Mouse (Mus musculus): ENCODE results near the gene Kit. TPM values are rescaled to one million over a fixed set of nuclear protein-coding genes. Genes with fewer than 3 reads are reported as not detected.

Gene Kit
- polyA plus RNA-seq (2016; fragmentation: Nextera tagmentation; extraction: Ambion mirVana): 13.9 and 17.1 TPM in 2 replicates

- Histone ChIP-seq H3K27ac (0 out of 2 replicates have a peak within 1 kb of the TSS, but pooled peaks have one; percentile 23), H3K27me3 (peaks cover 16% of the 10 kb centered on the region)
- WGBS: under 1% methylated on average over 64 of the region's 65 CpGs
These were observed at the start of gene Kit for GRCm38 (mm10) chr5:75574852-75575566. TSS of gene Kit (plus strand) at chr5:75574916.

GRCm38 (mm10) chr5:75536156-75536555 is 38.6 kb upstream of the Kit start:
- Histone ChIP-seq H3K4me1 (no peaks in the 10 kb centered on the region), H3K27ac (no peak overlapping the region), H3K9me3 (no peaks in the 10 kb centered on the region), H3K4me2 (replicated peaks) (no peak overlapping the region), H3K9ac (no peak overlapping the region), H3K4me3 (no peak overlapping the region), H3K36me3 (no peaks in the 10 kb centered on the region), H3K27me3 (no peaks in the 10 kb centered on the region)
- ATAC-seq (ENCODE audit: insufficient number of reproducible peaks, insufficient read depth, low FRiP score, low TSS enrichment): no peak
- WGBS: 64% methylated on average over 3 of the region's 3 CpGs

More at GRCm38 (mm10) chr5:75574852-75575566, at the start of gene Kit:
- ATAC-seq (ENCODE audit: insufficient number of reproducible peaks, insufficient read depth, low FRiP score, low TSS enrichment): peak; percentile 88
- Histone ChIP-seq H3K4me1 (peaks cover 13% of the 10 kb centered on the region), H3K9me3 (no peaks in the 10 kb centered on the region), H3K9ac (peak within 1 kb of the TSS; percentile 65), H3K36me3 (no peaks in the 10 kb centered on the region), H3K4me2 (replicated peaks) (peak within 1 kb of the TSS; percentile 99), H3K4me3 (peak within 1 kb of the TSS; percentile 66)

DNA sequence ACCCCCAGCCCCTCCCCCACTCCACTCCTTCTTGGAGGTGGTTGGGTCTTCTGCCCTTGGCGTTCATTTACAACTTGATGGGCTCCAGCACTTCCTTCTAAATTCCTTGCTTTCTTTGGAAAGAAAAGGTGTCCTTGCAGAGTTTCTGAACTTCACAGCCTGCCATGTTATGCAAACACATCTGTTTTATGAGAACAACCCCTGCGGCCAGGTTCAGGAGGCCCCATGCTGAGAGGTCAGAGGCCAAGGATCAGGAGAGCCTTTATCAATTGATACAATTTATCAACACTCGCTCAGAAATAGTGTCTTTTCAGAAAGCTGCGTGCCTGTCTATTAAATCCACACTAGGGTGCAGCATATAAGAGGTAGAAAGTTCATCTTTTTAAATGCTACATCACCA is 37.0 kb upstream of the Kit start:
- Histone ChIP-seq H3K27me3 (no peaks in the 10 kb centered on the region), H3K36me3 (no peaks in the 10 kb centered on the region), H3K4me3 (no peak overlapping the region), H3K27ac (no peak overlapping the region), H3K4me1 (no peaks in the 10 kb centered on the region), H3K4me2 (replicated peaks) (no peak overlapping the region), H3K9ac (no peak overlapping the region), H3K9me3 (no peaks in the 10 kb centered on the region)
- WGBS: 31% methylated on average over 4 of the region's 4 CpGs
- ATAC-seq (ENCODE audit: insufficient number of reproducible peaks, insufficient read depth, low FRiP score, low TSS enrichment): no peak

DNA sequence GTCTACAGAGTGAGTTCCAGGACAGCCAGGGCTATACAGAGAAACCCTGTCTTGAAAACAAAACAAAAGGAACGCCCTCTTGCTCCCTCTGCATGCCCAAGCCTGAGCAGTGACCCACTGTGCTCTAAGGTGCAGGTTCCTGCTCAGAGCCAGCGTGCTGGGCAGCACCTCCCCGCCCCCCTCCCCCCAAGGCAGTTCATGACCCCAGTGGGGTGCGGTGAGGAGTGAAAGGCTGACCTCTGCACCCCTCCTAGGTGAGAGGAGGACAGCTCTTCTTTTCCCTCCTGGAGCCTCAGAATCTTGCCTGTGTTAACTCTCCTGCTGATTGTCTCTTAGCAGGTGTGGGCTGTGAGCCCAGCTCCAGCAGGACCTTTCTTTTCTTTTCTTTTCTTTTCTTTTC is 36.3 kb upstream of the Kit start:
- Histone ChIP-seq H3K4me3 (no peak overlapping the region), H3K36me3 (no peaks in the 10 kb centered on the region), H3K4me1 (no peaks in the 10 kb centered on the region), H3K27ac (no peak overlapping the region), H3K9ac (no peak overlapping the region), H3K9me3 (no peaks in the 10 kb centered on the region), H3K27me3 (no peaks in the 10 kb centered on the region), H3K4me2 (replicated peaks) (no peak overlapping the region)
- 26% methylated on average over 4 of the region's 4 CpGs for WGBS
- ATAC-seq (ENCODE audit: insufficient number of reproducible peaks, insufficient read depth, low FRiP score, low TSS enrichment): peak; percentile 72; the same call in 1 of the 2 replicates

DNA sequence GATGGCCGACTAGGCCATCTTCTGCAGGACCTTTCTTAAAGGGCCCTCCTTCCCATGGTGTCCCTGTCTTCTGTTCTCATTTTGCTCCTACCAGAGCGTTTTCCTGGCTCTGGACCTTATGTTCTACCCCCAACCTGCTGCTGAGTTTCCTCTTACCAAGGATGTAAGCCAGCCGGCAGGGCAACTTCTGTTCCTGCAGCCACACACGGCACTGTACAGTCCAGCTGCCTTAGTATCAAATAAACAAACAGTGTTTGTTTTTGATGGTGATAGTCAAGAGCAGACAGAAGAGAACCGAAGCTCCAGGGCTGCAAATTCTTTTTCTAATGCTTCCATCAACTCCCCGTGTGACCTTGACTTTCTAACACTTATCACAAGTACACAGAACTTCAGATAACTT is 35.6 kb upstream of the Kit start:
- no peak overlapping the region for H3K9ac ChIP-seq
- H3K9me3 ChIP-seq: no peaks in the 10 kb centered on the region
- no peak for ATAC-seq (ENCODE audit: insufficient number of reproducible peaks, insufficient read depth, low FRiP score, low TSS enrichment)
- no peak overlapping the region for H3K4me3 ChIP-seq
- H3K4me1 ChIP-seq: no peaks in the 10 kb centered on the region
- no peaks in the 10 kb centered on the region for H3K36me3 ChIP-seq
- no peak overlapping the region for H3K27ac ChIP-seq
- no peak overlapping the region for H3K4me2 ChIP-seq (replicated peaks)
- no peaks in the 10 kb centered on the region for H3K27me3 ChIP-seq
- WGBS: 27% methylated on average over 6 of the region's 6 CpGs

- H3K27me3 ChIP-seq: no peaks in the 10 kb centered on the region
- WGBS: 69% methylated on average over 3 of the region's 3 CpGs
- no peak overlapping the region for H3K27ac ChIP-seq
- H3K36me3 ChIP-seq: no peaks in the 10 kb centered on the region
- ATAC-seq (ENCODE audit: insufficient number of reproducible peaks, insufficient read depth, low FRiP score, low TSS enrichment): no peak
- H3K4me3 ChIP-seq: no peak overlapping the region
- H3K9me3 ChIP-seq: no peaks in the 10 kb centered on the region
- H3K9ac ChIP-seq: no peak overlapping the region
- H3K4me2 ChIP-seq (replicated peaks): no peak overlapping the region
- H3K4me1 ChIP-seq: no peaks in the 10 kb centered on the region
These were observed 31.0 kb upstream of the Kit start for GRCm38 (mm10) chr5:75543757-75544156.

DNA sequence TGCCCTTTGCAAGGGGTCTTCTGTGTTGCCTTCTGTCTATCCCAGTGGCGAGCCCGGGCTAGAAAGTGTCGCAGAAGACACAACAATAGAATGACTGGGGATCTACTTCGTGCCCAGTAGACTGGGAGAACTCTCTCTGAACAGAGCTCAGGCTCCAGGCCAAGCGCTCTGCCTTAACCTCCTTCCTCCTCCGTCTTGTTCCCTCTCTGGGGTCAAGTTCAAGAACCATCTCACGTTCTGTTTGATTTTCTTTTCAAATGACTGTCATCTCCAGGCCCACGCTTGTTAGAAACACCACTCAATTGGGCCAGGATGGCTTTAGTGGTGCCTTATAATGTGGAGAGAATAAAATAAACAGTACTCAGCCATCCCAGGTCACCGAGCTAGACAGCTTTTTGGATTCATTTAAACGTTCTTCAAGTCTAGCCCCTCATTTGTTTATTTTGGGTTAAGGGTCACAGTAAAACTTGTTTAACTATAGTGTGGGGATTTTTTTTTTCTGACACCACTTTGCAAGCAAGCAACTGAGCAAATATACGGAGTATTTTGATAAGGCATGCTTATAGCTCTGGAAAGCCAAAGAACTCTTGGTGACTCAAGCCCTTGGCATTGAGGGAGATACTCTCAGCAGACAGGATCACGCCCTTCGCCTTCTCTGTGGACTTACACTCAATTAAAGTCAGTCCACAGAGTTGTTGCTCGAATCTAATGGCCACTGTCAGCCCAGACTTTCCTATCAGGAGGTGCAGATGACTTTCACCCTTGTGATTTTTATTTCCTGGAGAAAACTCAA is 30.0 kb upstream of the Kit start:
- Histone ChIP-seq H3K9ac (no peak overlapping the region), H3K4me3 (no peak overlapping the region), H3K27ac (no peak overlapping the region), H3K4me2 (replicated peaks) (no peak overlapping the region), H3K27me3 (no peaks in the 10 kb centered on the region), H3K9me3 (no peaks in the 10 kb centered on the region), H3K36me3 (no peaks in the 10 kb centered on the region), H3K4me1 (no peaks in the 10 kb centered on the region)
- WGBS: 71% methylated on average over 14 of the region's 14 CpGs
- no peak for ATAC-seq (ENCODE audit: insufficient number of reproducible peaks, insufficient read depth, low FRiP score, low TSS enrichment)

- H3K4me1 ChIP-seq: no peaks in the 10 kb centered on the region
- no peaks in the 10 kb centered on the region for H3K36me3 ChIP-seq
- no peaks in the 10 kb centered on the region for H3K27me3 ChIP-seq
- H3K9me3 ChIP-seq: no peaks in the 10 kb centered on the region
- WGBS: 79% methylated on average over 4 of the region's 4 CpGs
- ATAC-seq (ENCODE audit: insufficient number of reproducible peaks, insufficient read depth, low FRiP score, low TSS enrichment): no peak
- H3K27ac ChIP-seq: no peak overlapping the region
- no peak overlapping the region for H3K9ac ChIP-seq
- no peak overlapping the region for H3K4me3 ChIP-seq
- H3K4me2 ChIP-seq (replicated peaks): no peak overlapping the region
These were observed 29.5 kb upstream of the Kit start for GRCm38 (mm10) chr5:75545265-75545643.

- H3K9ac ChIP-seq: no peak overlapping the region
- no peaks in the 10 kb centered on the region for H3K9me3 ChIP-seq
- no peak overlapping the region for H3K4me3 ChIP-seq
- no peak overlapping the region for H3K4me2 ChIP-seq (replicated peaks)
- no peaks in the 10 kb centered on the region for H3K4me1 ChIP-seq
- H3K27me3 ChIP-seq: no peaks in the 10 kb centered on the region
- ATAC-seq (ENCODE audit: insufficient number of reproducible peaks, insufficient read depth, low FRiP score, low TSS enrichment): no peak
- 88% methylated on average over 3 of the region's 3 CpGs for WGBS
- no peaks in the 10 kb centered on the region for H3K36me3 ChIP-seq
- H3K27ac ChIP-seq: no peak overlapping the region
These were observed 21.7 kb upstream of the Kit start for GRCm38 (mm10) chr5:75553021-75553420.

GRCm38 (mm10) chr5:75557636-75558035 is 17.1 kb upstream of the Kit start:
- Histone ChIP-seq H3K9ac (no peak overlapping the region), H3K4me1 (no peaks in the 10 kb centered on the region), H3K9me3 (no peaks in the 10 kb centered on the region), H3K27ac (no peak overlapping the region), H3K4me2 (replicated peaks) (no peak overlapping the region), H3K27me3 (no peaks in the 10 kb centered on the region), H3K36me3 (no peaks in the 10 kb centered on the region), H3K4me3 (no peak overlapping the region)
- 87% methylated on average over 11 of the region's 11 CpGs for WGBS
- ATAC-seq (ENCODE audit: insufficient number of reproducible peaks, insufficient read depth, low FRiP score, low TSS enrichment): no peak

- Histone ChIP-seq H3K36me3 (no peaks in the 10 kb centered on the region), H3K9me3 (no peaks in the 10 kb centered on the region), H3K4me3 (no peak overlapping the region), H3K4me1 (no peaks in the 10 kb centered on the region), H3K4me2 (replicated peaks) (no peak overlapping the region), H3K9ac (no peak overlapping the region), H3K27ac (no peak overlapping the region), H3K27me3 (no peaks in the 10 kb centered on the region)
- ATAC-seq (ENCODE audit: insufficient number of reproducible peaks, insufficient read depth, low FRiP score, low TSS enrichment): no peak
- 82% methylated on average over 6 of the region's 6 CpGs for WGBS
These were observed 15.4 kb upstream of the Kit start for GRCm38 (mm10) chr5:75559291-75559690.

- no peak overlapping the region for H3K4me2 ChIP-seq (replicated peaks)
- ATAC-seq (ENCODE audit: insufficient number of reproducible peaks, insufficient read depth, low FRiP score, low TSS enrichment): no peak
- no peaks in the 10 kb centered on the region for H3K4me1 ChIP-seq
- no peaks in the 10 kb centered on the region for H3K27me3 ChIP-seq
- H3K27ac ChIP-seq: no peak overlapping the region
- no peak overlapping the region for H3K4me3 ChIP-seq
- no peaks in the 10 kb centered on the region for H3K36me3 ChIP-seq
- WGBS: 95% methylated on average over 2 of the region's 2 CpGs
- H3K9ac ChIP-seq: no peak overlapping the region
- H3K9me3 ChIP-seq: no peaks in the 10 kb centered on the region
These were observed 13.5 kb upstream of the Kit start for GRCm38 (mm10) chr5:75561231-75561630.
